Mouse (Mus musculus) testis, adult 2 months (tissue): ENCODE measurements around the gene Tnpo2.

ENCODE experiments used
- CTCF ChIP-seq: fragments of 200-500 bp; IDR thresholded peaks from 2 replicates; pipeline ENCODE4 v1.5.1; 2012; ENCODE audit warnings: low read depth, mild to moderate bottlenecking, inconsistent platforms, low read length, moderate library complexity; ENCODE audit not compliant: control insufficient read depth, insufficient read depth, insufficient replicate concordance
- POLR2A ChIP-seq: fragments of 200-500 bp; IDR thresholded peaks from 2 replicates; pipeline ENCODE4 v1.6.1; 2012; ENCODE audit warnings: low read depth, mild to moderate bottlenecking, inconsistent platforms, low read length, moderate library complexity; ENCODE audit not compliant: control insufficient read depth

GRCm38 (mm10) chr8:84996978-84997377, 39.7 kb upstream of the Tnpo2 start:
- TF ChIP-seq POLR2A (no peak), CTCF (no peak)
